Mouse (Mus musculus): ENCODE results near the gene Eif5. TPM values are rescaled to one million over a fixed set of nuclear protein-coding genes. Genes with fewer than 3 reads are reported as not detected.
A peak's percentile ranks its signal among the peaks of the same experiment; 100 is the strongest.
"Not testable (repeated sequence)": the region's sequence is repeated elsewhere in the genome, so short reads cannot be mapped to it uniquely, and the experiment has no call there.

Gene Eif5
- polyA plus RNA-seq, 1 experiment, result 100 TPM

DNA sequence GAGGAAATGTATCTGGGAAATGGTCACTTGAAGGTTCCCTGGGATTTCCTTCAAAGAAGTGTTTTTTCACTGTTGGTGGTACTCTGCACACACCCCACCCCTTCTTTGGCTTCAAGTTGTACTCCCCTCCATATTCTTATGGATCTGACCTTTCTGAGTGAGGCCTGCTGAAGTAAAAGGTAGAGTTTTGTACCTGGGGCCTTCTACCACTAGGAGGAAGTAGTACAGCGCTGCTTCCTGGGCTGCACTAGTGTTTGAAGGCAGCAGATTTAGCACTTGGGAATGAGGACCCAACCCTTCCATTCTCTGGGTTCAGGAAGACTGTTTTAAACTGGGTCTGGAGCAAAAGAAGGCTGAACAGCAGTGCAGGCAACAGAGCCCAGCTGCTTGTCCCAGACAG, 12.9 kb downstream of the Eif5 start:
- H3K4me1 ChIP-seq (ENCODE audit: control insufficient read depth, insufficient read depth, insufficient read length), result no peaks in the 10 kb centered on the region
- WGBS, result 40% methylated on average over 1 of the region's 1 CpGs
- no peaks in the 10 kb centered on the region for H3K27me3 ChIP-seq (ENCODE audit: control insufficient read depth, insufficient read depth, low read length)
- no peak for DNase-seq (ENCODE audit: low read depth in 1 of 2, low spot score in 2 of 2)
- no peak for TF ChIP-seq POLR2A (IDR thresholded peaks at IDR 0.05; ENCODE audit: low read depth, low read length)
- TF ChIP-seq CTCF (IDR thresholded peaks at IDR 0.05; ENCODE audit: extremely low read depth, insufficient read depth, insufficient read length, insufficient replicate concordance), result no peak
- no peak overlapping the region for H3K4me3 ChIP-seq (ENCODE audit: extremely low read depth, insufficient read depth, insufficient read length)
- H3K36me3 ChIP-seq (ENCODE audit: control insufficient read depth, insufficient read depth, low read length), result peaks cover 11% of the 10 kb centered on the region
- no peak overlapping the region for H3K27ac ChIP-seq (ENCODE audit: insufficient read depth, low read length)

- 92% methylated on average over 8 of the region's 8 CpGs for WGBS
- Histone ChIP-seq H3K4me1 (ENCODE audit: control insufficient read depth, insufficient read depth, insufficient read length) (no peaks in the 10 kb centered on the region; the same call in 1 of the 2 replicates), H3K27ac (ENCODE audit: insufficient read depth, low read length) (no peak overlapping the region), H3K4me3 (ENCODE audit: extremely low read depth, insufficient read depth, insufficient read length) (no peak overlapping the region), H3K27me3 (ENCODE audit: control insufficient read depth, insufficient read depth, low read length) (no peaks in the 10 kb centered on the region), H3K36me3 (ENCODE audit: control insufficient read depth, insufficient read depth, low read length) (peaks cover 4% of the 10 kb centered on the region; the same call in 1 of the 2 replicates)
- no peak for DNase-seq (ENCODE audit: low read depth in 1 of 2, low spot score in 2 of 2)
- TF ChIP-seq POLR2A (IDR thresholded peaks at IDR 0.05; ENCODE audit: low read depth, low read length) (no peak), CTCF (IDR thresholded peaks at IDR 0.05; ENCODE audit: extremely low read depth, insufficient read depth, insufficient read length, insufficient replicate concordance) (no peak)
Measured at GRCm38 (mm10) chr12:111552342-111552741, 14.5 kb downstream of the Eif5 start.

- Histone ChIP-seq H3K27me3 (ENCODE audit: control insufficient read depth, insufficient read depth, low read length) (no peaks in the 10 kb centered on the region), H3K36me3 (ENCODE audit: control insufficient read depth, insufficient read depth, low read length) (no peaks in the 10 kb centered on the region), H3K27ac (ENCODE audit: insufficient read depth, low read length) (no peak overlapping the region), H3K4me3 (ENCODE audit: extremely low read depth, insufficient read depth, insufficient read length) (no peak overlapping the region), H3K4me1 (ENCODE audit: control insufficient read depth, insufficient read depth, insufficient read length) (peaks cover 3% of the 10 kb centered on the region)
- TF ChIP-seq CTCF (IDR thresholded peaks at IDR 0.05; ENCODE audit: extremely low read depth, insufficient read depth, insufficient read length, insufficient replicate concordance) (no peak), POLR2A (IDR thresholded peaks at IDR 0.05; ENCODE audit: low read depth, low read length) (no peak)
- 71% methylated on average over 4 of the region's 4 CpGs for WGBS
- DNase-seq (ENCODE audit: low read depth in 1 of 2, low spot score in 2 of 2), result no peak
Measured at GRCm38 (mm10) chr12:111555357-111555756, 17.5 kb downstream of the Eif5 start.

DNA sequence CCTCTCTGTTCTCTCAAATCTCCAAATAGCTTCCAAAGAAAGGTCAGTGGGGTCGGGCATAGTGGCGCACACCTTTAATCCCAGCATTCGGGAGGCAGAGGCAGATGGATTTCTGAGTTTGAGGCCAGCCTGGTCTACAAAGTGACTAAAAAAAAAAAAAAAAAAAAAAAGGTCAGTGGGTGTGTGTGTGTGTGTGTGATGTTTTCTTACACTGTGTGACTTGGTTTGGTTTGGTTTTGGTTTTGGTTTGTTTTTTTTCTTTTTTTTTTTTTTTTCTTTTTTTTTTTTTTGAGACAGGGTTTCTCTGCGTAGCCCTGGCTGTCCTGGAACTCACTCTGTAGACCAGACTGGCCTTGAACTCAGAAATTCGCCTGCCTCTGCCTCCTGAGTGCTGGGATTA, 18.1 kb downstream of the Eif5 start:
- DNase-seq (ENCODE audit: low read depth in 1 of 2, low spot score in 2 of 2); H3K4me1 ChIP-seq (ENCODE audit: control insufficient read depth, insufficient read depth, insufficient read length); H3K4me3 ChIP-seq (ENCODE audit: extremely low read depth, insufficient read depth, insufficient read length); H3K27ac ChIP-seq (ENCODE audit: insufficient read depth, low read length); H3K36me3 ChIP-seq (ENCODE audit: control insufficient read depth, insufficient read depth, low read length); H3K27me3 ChIP-seq (ENCODE audit: control insufficient read depth, insufficient read depth, low read length): not testable (repeated sequence)
- WGBS, result 81% methylated on average over 5 of the region's 5 CpGs

DNA sequence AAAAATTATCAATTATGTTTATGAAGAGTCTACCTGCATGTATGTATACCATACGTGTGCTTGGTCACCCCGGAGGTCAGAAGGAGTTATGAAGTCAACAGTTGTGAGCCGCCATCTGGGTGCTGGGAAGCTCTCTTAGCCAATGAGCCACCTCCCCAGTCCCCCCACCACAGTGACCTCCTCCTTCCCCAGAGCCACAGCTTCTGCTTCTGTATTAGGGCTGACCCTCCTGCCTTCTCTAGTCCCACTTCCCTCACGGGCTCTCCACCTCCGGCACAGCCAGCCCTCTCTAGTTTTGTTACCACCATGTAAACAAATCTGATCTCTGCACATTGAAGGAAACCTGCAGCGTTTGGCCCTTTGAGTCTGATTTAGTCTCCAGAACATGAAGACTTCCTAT, 19.7 kb downstream of the Eif5 start:
- TF ChIP-seq POLR2A (IDR thresholded peaks at IDR 0.05; ENCODE audit: low read depth, low read length) (no peak), CTCF (IDR thresholded peaks at IDR 0.05; ENCODE audit: extremely low read depth, insufficient read depth, insufficient read length, insufficient replicate concordance) (no peak)
- no peaks in the 10 kb centered on the region for H3K27me3 ChIP-seq (ENCODE audit: control insufficient read depth, insufficient read depth, low read length)
- WGBS, result 28% methylated on average over 6 of the region's 6 CpGs
- DNase-seq (ENCODE audit: low read depth in 1 of 2, low spot score in 2 of 2), result no peak
- no peaks in the 10 kb centered on the region for H3K36me3 ChIP-seq (ENCODE audit: control insufficient read depth, insufficient read depth, low read length)
- H3K27ac ChIP-seq (ENCODE audit: insufficient read depth, low read length), result no peak overlapping the region
- peaks cover 3% of the 10 kb centered on the region for H3K4me1 ChIP-seq (ENCODE audit: control insufficient read depth, insufficient read depth, insufficient read length)
- H3K4me3 ChIP-seq (ENCODE audit: extremely low read depth, insufficient read depth, insufficient read length), result no peak overlapping the region

DNA sequence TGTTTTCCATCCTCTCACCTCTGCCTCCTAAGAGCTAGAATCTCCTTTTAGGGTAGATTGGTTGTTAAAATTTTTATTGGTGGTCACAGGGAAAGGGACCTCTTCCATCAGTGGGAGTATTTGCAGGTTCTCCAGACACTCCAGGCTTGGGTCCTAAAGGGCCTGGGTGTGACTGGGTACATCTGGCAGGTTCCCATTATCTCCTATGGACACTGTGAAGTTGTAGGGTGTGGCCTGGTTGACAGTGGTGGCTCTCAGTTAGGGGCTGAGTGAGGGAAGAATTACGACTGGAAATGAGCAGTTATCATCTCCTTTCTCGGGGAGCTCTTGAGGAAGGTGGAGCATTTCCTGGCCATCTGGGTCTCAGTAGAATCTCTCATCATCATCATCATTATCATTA, 20.8 kb downstream of the Eif5 start:
- no peak for DNase-seq (ENCODE audit: low read depth in 1 of 2, low spot score in 2 of 2)
- TF ChIP-seq POLR2A (IDR thresholded peaks at IDR 0.05; ENCODE audit: low read depth, low read length) (no peak), CTCF (IDR thresholded peaks at IDR 0.05; ENCODE audit: extremely low read depth, insufficient read depth, insufficient read length, insufficient replicate concordance) (no peak)
- H3K4me1 ChIP-seq (ENCODE audit: control insufficient read depth, insufficient read depth, insufficient read length), result peaks cover 3% of the 10 kb centered on the region
- 61% methylated on average over 2 of the region's 2 CpGs for WGBS
- H3K27me3 ChIP-seq (ENCODE audit: control insufficient read depth, insufficient read depth, low read length), result no peaks in the 10 kb centered on the region
- H3K36me3 ChIP-seq (ENCODE audit: control insufficient read depth, insufficient read depth, low read length), result no peaks in the 10 kb centered on the region
- no peak overlapping the region for H3K4me3 ChIP-seq (ENCODE audit: extremely low read depth, insufficient read depth, insufficient read length)
- no peak overlapping the region for H3K27ac ChIP-seq (ENCODE audit: insufficient read depth, low read length)

GRCm38 (mm10) chr12:111559647-111560258, 21.9 kb downstream of the Eif5 start:
- peak overlapping the region; percentile 54 for H3K4me3 ChIP-seq (ENCODE audit: extremely low read depth, insufficient read depth, insufficient read length)

More at GRCm38 (mm10) chr12:111559647-111560258, 21.9 kb downstream of the Eif5 start:
- no peak for TF ChIP-seq CTCF (IDR thresholded peaks at IDR 0.05; ENCODE audit: extremely low read depth, insufficient read depth, insufficient read length, insufficient replicate concordance)
- no peak for TF ChIP-seq POLR2A (IDR thresholded peaks at IDR 0.05; ENCODE audit: low read depth, low read length)
- H3K27ac ChIP-seq (ENCODE audit: insufficient read depth, low read length), result no peak overlapping the region
- no peaks in the 10 kb centered on the region for H3K27me3 ChIP-seq (ENCODE audit: control insufficient read depth, insufficient read depth, low read length)
- peak; percentile 38 to 56 for DNase-seq (ENCODE audit: low read depth in 1 of 2, low spot score in 2 of 2)
- peaks cover 3% of the 10 kb centered on the region for H3K4me1 ChIP-seq (ENCODE audit: control insufficient read depth, insufficient read depth, insufficient read length)
- H3K36me3 ChIP-seq (ENCODE audit: control insufficient read depth, insufficient read depth, low read length), result no peaks in the 10 kb centered on the region
- WGBS, result 9% methylated on average over 18 of the region's 18 CpGs
